ENCODE assay signal across 16 mouse cellular contexts in genomic region chr10:22614554-22614953, GRCm38 (mm10). TPM values are rescaled to one million over a fixed set of nuclear protein-coding genes. Genes with fewer than 3 reads are reported as not detected.
"Had no signal": no experiment of that assay in that cellular context is flagged by ENCODE, and none has a peak within 500 bp of the region (broad histone marks: within the 10 kb centered on the region; RNA-seq: fewer than 3 reads in every experiment).

No protein-coding gene starts in this region.

- DNase-seq: retina, postnatal 1 day; right cerebral cortex, adult 18-20 months; right cerebral cortex, postnatal 14 days; right cerebral cortex, postnatal 25 days; right cerebral cortex, postnatal 4 days; spleen, adult 18-20 months; thymus, adult 18-20 months; thymus, adult 2 months; thymus, postnatal 14 days; thymus, postnatal 25 days; thymus, postnatal 36 days; thymus, postnatal 4 days had no signal

- H3K36me3 ChIP-seq: neural tube, embryonic 15.5 days; stomach, embryonic 15.5 days had no signal

- H3K4me3 ChIP-seq: neural tube, embryonic 15.5 days; stomach, embryonic 15.5 days had no signal

- H3K27ac ChIP-seq: neural tube, embryonic 15.5 days; stomach, embryonic 15.5 days; stomach, postnatal 0 days had no signal

- H3K4me1 ChIP-seq: neural tube, embryonic 15.5 days; stomach, embryonic 15.5 days had no signal

- H3K27me3 ChIP-seq: neural tube, embryonic 15.5 days; stomach, embryonic 15.5 days had no signal

- H3K4me2 ChIP-seq: neural tube, embryonic 15.5 days; stomach, embryonic 15.5 days had no signal

- H3K9me3 ChIP-seq: neural tube, embryonic 15.5 days; stomach, embryonic 15.5 days had no signal

- H3K9ac ChIP-seq: neural tube, embryonic 15.5 days; stomach, embryonic 15.5 days had no signal

RNA-seq across cellular contexts. Expression of gene Slc2a12, which starts 30.3 kb away (rescaled TPM):
- total RNA-seq: neutrophil, adult 5-6 weeks had no signal
